ENCODE assay signal across 13 mouse cellular contexts in genomic region chr12:112825901-112826300, GRCm38 (mm10). TPM values are rescaled to one million over a fixed set of nuclear protein-coding genes. Genes with fewer than 3 reads are reported as not detected.
DNase-seq lines count a peak whose midpoint lies in the region; ATAC-seq and TF ChIP-seq lines count a peak whose summit lies in the region.
"Had no signal": no experiment of that assay in that cellular context is flagged by ENCODE, and none has a peak within 500 bp of the region (broad histone marks: within the 10 kb centered on the region; RNA-seq: fewer than 3 reads in every experiment).

No protein-coding gene starts in this region.

- no peak for ATAC-seq in forebrain, embryonic 13.5 days
- ATAC-seq in forebrain, embryonic 16.5 days: no peak
- no peak for ATAC-seq in liver, embryonic 11.5 days (replicated peaks; ENCODE audit: low FRiP score)
- ATAC-seq in limb, embryonic 15.5 days (ENCODE audit: insufficient number of reproducible peaks, low FRiP score, low TSS enrichment, low read depth): no peak
- no peak for ATAC-seq in CD4-positive, CD25-positive, alpha-beta regulatory T cell, adult 4 months

- H3K9ac ChIP-seq in forebrain, embryonic 13.5 days: peak overlapping the region; percentile 55
- no peak overlapping the region for H3K9ac ChIP-seq in forebrain, embryonic 16.5 days (replicated peaks; ENCODE audit: low read depth, low read length)
- H3K9ac ChIP-seq in liver, embryonic 11.5 days (ENCODE audit: low read depth, low read length): no peak overlapping the region
- H3K9ac ChIP-seq in limb, embryonic 15.5 days: no peak overlapping the region

- no peaks in the 10 kb centered on the region for H3K9me3 ChIP-seq in forebrain, embryonic 13.5 days (replicated peaks)
- H3K9me3 ChIP-seq in forebrain, embryonic 16.5 days (ENCODE audit: control insufficient read depth, low read length): no peaks in the 10 kb centered on the region
- no peaks in the 10 kb centered on the region for H3K9me3 ChIP-seq in liver, embryonic 11.5 days (ENCODE audit: control insufficient read depth, low read length)
- H3K9me3 ChIP-seq in E14TG2a.4 (ENCODE audit: low read length): no peaks in the 10 kb centered on the region
- H3K9me3 ChIP-seq in limb, embryonic 15.5 days: no peaks in the 10 kb centered on the region

- no peaks in the 10 kb centered on the region for H3K27me3 ChIP-seq in forebrain, embryonic 13.5 days
- no peaks in the 10 kb centered on the region for H3K27me3 ChIP-seq in forebrain, embryonic 16.5 days (replicated peaks; ENCODE audit: control insufficient read depth, insufficient read depth, low read length)
- H3K27me3 ChIP-seq in liver, embryonic 11.5 days (replicated peaks; ENCODE audit: control insufficient read depth, insufficient read depth, low read length): no peaks in the 10 kb centered on the region
- no peaks in the 10 kb centered on the region for H3K27me3 ChIP-seq in E14TG2a.4 (ENCODE audit: insufficient read depth, low read length)
- H3K27me3 ChIP-seq in limb, embryonic 15.5 days: no peaks in the 10 kb centered on the region

- peak overlapping the region; percentile 73 for H3K4me2 ChIP-seq in forebrain, embryonic 13.5 days
- H3K4me2 ChIP-seq in forebrain, embryonic 16.5 days (ENCODE audit: low read length): no peak overlapping the region
- peak overlapping the region; percentile 95; the same call in 1 of the 2 replicates for H3K4me2 ChIP-seq in liver, embryonic 11.5 days
- no peak overlapping the region for H3K4me2 ChIP-seq in limb, embryonic 15.5 days

- intact Hi-C loops in left cerebral cortex, postnatal 36 days (cut with DNase I): no loop called here

- no peak overlapping the region for H3K27ac ChIP-seq in forebrain, embryonic 13.5 days
- no peak overlapping the region for H3K27ac ChIP-seq in forebrain, embryonic 16.5 days (ENCODE audit: low read length)
- no peak overlapping the region for H3K27ac ChIP-seq in liver, embryonic 11.5 days (ENCODE audit: low read depth, low read length)
- H3K27ac ChIP-seq in limb, embryonic 15.5 days: 0 out of 2 replicates have a peak overlapping the region, but pooled peaks have one; percentile 7

- H3K4me1 ChIP-seq in forebrain, embryonic 13.5 days: peaks cover 75% of the 10 kb centered on the region
- peaks cover 50% of the 10 kb centered on the region for H3K4me1 ChIP-seq in forebrain, embryonic 16.5 days (replicated peaks; ENCODE audit: control insufficient read depth, insufficient read depth, low read length)
- peaks cover 63% of the 10 kb centered on the region for H3K4me1 ChIP-seq in liver, embryonic 11.5 days (replicated peaks; ENCODE audit: control insufficient read depth, insufficient read depth, low read length)
- peaks cover 84% of the 10 kb centered on the region for H3K4me1 ChIP-seq in E14TG2a.4 (replicated peaks; ENCODE audit: low read depth, low read length)
- peaks cover 47% of the 10 kb centered on the region for H3K4me1 ChIP-seq in limb, embryonic 15.5 days

- TF ChIP-seq CTCF in E14TG2a.4 (conservative IDR thresholded peaks at IDR 0.05; ENCODE audit: low read length): no peak

- H3K4me3 ChIP-seq in forebrain, embryonic 13.5 days: no peak overlapping the region
- no peak overlapping the region for H3K4me3 ChIP-seq in forebrain, embryonic 16.5 days (replicated peaks; ENCODE audit: low read length)
- peak overlapping the region; percentile 9; the same call in 1 of the 2 replicates for H3K4me3 ChIP-seq in liver, embryonic 11.5 days (ENCODE audit: low read depth, low read length)
- H3K4me3 ChIP-seq in E14TG2a.4 (replicated peaks; ENCODE audit: low read length): peak overlapping the region; percentile 97; the same call in 1 of the 2 replicates
- H3K4me3 ChIP-seq in limb, embryonic 15.5 days: no peak overlapping the region

- DNase-seq in liver, embryonic 11.5 days (ENCODE audit: low spot score): no peak
- no peak for DNase-seq in liver
- DNase-seq in left cerebral cortex, postnatal 36 days (ENCODE audit: low spot score in 2 of 2): no peak
- DNase-seq: adrenal gland, postnatal 25 days; cerebellum, adult 2 months; spleen, adult 18-20 months; thymus, postnatal 36 days had no signal

- peaks cover 61% of the 10 kb centered on the region for H3K36me3 ChIP-seq in forebrain, embryonic 13.5 days (ENCODE audit: poor library complexity, severe bottlenecking)
- peaks cover 6% of the 10 kb centered on the region for H3K36me3 ChIP-seq in forebrain, embryonic 16.5 days (ENCODE audit: control insufficient read depth, insufficient read depth)
- peaks cover 17% of the 10 kb centered on the region for H3K36me3 ChIP-seq in liver, embryonic 11.5 days (ENCODE audit: control insufficient read depth, insufficient read depth, low read length)
- peaks cover 72% of the 10 kb centered on the region for H3K36me3 ChIP-seq in E14TG2a.4 (ENCODE audit: insufficient read depth, low read length)
- peaks cover 45% of the 10 kb centered on the region for H3K36me3 ChIP-seq in limb, embryonic 15.5 days

- WGBS in forebrain, embryonic 13.5 days: 86% methylated on average over 5 of the region's 5 CpGs
- 90% methylated on average over 5 of the region's 5 CpGs for WGBS in forebrain, embryonic 16.5 days
- 85% methylated on average over 5 of the region's 5 CpGs for WGBS in liver, embryonic 11.5 days
- 75% methylated on average over 5 of the region's 5 CpGs for WGBS in limb, embryonic 15.5 days

RNA-seq across cellular contexts. Expression of gene Cdca4, which starts 3.3 kb away (rescaled TPM):
- polyA plus RNA-seq in forebrain, embryonic 13.5 days (2015; fragmentation: Nextera tagmentation; extraction: Ambion mirVana): 123 and 134 TPM in 2 replicates
- polyA plus RNA-seq in forebrain, embryonic 16.5 days (2015; fragmentation: Nextera tagmentation; extraction: Ambion mirVana): 71.0 and 80.9 TPM in 2 replicates
- polyA plus RNA-seq in liver, embryonic 11.5 days (2014; fragmentation: Nextera tagmentation; extraction: Ambion mirVana): 111 and 125 TPM in 2 replicates
- 105 TPM in 2 replicates for polyA plus RNA-seq in limb, embryonic 15.5 days (2015; fragmentation: Nextera tagmentation; extraction: Ambion mirVana)
- total RNA-seq in left cerebral cortex, postnatal 36 days (2021): 10 to 100 TPM in 1 of 2 experiments, 1 to 10 TPM in 1; 9.2 to 10.9 TPM
- 10 to 100 TPM; 70.5 to 85.8 TPM for polyA plus RNA-seq in CD4-positive, CD25-positive, alpha-beta regulatory T cell, adult 4 months (2017; shearing (Covaris generic))

RNA-seq across cellular contexts. Expression of gene Clba1, which starts 17.2 kb away (rescaled TPM):
- polyA plus RNA-seq in forebrain, embryonic 13.5 days (2015; fragmentation: Nextera tagmentation; extraction: Ambion mirVana): 12.6 and 15.2 TPM in 2 replicates
- polyA plus RNA-seq in forebrain, embryonic 16.5 days (2015; fragmentation: Nextera tagmentation; extraction: Ambion mirVana): 14.3 and 17.3 TPM in 2 replicates
- 2.2 and 2.5 TPM in 2 replicates for polyA plus RNA-seq in liver, embryonic 11.5 days (2014; fragmentation: Nextera tagmentation; extraction: Ambion mirVana)
- polyA plus RNA-seq in limb, embryonic 15.5 days (2015; fragmentation: Nextera tagmentation; extraction: Ambion mirVana): 5.9 and 6.4 TPM in 2 replicates
- total RNA-seq in left cerebral cortex, postnatal 36 days (2021): 10 to 100 TPM; 17.4 to 22.1 TPM
- polyA plus RNA-seq in CD4-positive, CD25-positive, alpha-beta regulatory T cell, adult 4 months (2017; shearing (Covaris generic)): under 1 TPM in 1 of 2 experiments, not detected in 1; 0.22 TPM

RNA-seq across cellular contexts. Expression of gene Ahnak2, which starts 23.4 kb away (rescaled TPM):
- 0.25 and 0.35 TPM in 2 replicates for polyA plus RNA-seq in forebrain, embryonic 13.5 days (2015; fragmentation: Nextera tagmentation; extraction: Ambion mirVana)
- polyA plus RNA-seq in forebrain, embryonic 16.5 days (2015; fragmentation: Nextera tagmentation; extraction: Ambion mirVana): 1.2 TPM in 2 replicates
- polyA plus RNA-seq in liver, embryonic 11.5 days (2014; fragmentation: Nextera tagmentation; extraction: Ambion mirVana): 0.23 and 0.34 TPM in 2 replicates
- 9.4 and 9.8 TPM in 2 replicates for polyA plus RNA-seq in limb, embryonic 15.5 days (2015; fragmentation: Nextera tagmentation; extraction: Ambion mirVana)
- total RNA-seq in left cerebral cortex, postnatal 36 days (2021): 1 to 10 TPM; 6.1 to 6.8 TPM
- polyA plus RNA-seq in CD4-positive, CD25-positive, alpha-beta regulatory T cell, adult 4 months (2017; shearing (Covaris generic)): not detected
- total RNA-seq: megakaryocyte-erythroid progenitor cell, adult 5-6 weeks had no signal

RNA-seq across cellular contexts. Expression of gene Gpr132, which starts 42.1 kb away (rescaled TPM):
- polyA plus RNA-seq in forebrain, embryonic 13.5 days (2015; fragmentation: Nextera tagmentation; extraction: Ambion mirVana): not detected in 2 replicates
- not detected in 2 replicates for polyA plus RNA-seq in forebrain, embryonic 16.5 days (2015; fragmentation: Nextera tagmentation; extraction: Ambion mirVana)
- polyA plus RNA-seq in liver, embryonic 11.5 days (2014; fragmentation: Nextera tagmentation; extraction: Ambion mirVana): 0.53 and 0.62 TPM in 2 replicates
- 0.20 and 0.41 TPM in 2 replicates for polyA plus RNA-seq in limb, embryonic 15.5 days (2015; fragmentation: Nextera tagmentation; extraction: Ambion mirVana)
- total RNA-seq in left cerebral cortex, postnatal 36 days (2021): not detected
- 100 to 1,000 TPM in 1 of 2 experiments, 10 to 100 TPM in 1; 79.5 to 107 TPM for polyA plus RNA-seq in CD4-positive, CD25-positive, alpha-beta regulatory T cell, adult 4 months (2017; shearing (Covaris generic))

Comparison
In these comparisons a context has a peak if more than half of its experiments do, and no peak if none do; other contexts are left out.
1. H3K4me2 ChIP-seq: peak in forebrain, embryonic 13.5 days (single experiment) and liver, embryonic 11.5 days (single experiment); none in forebrain, embryonic 16.5 days (single experiment) and limb, embryonic 15.5 days (single experiment).
2. H3K4me3 ChIP-seq: peak in liver, embryonic 11.5 days (single experiment) and E14TG2a.4 (single experiment); none in forebrain, embryonic 13.5 days (single experiment), forebrain, embryonic 16.5 days (single experiment) and limb, embryonic 15.5 days (single experiment).